Mouse (Mus musculus) layer of hippocampus, adult 9-10 months (tissue): ENCODE results near the gene Gm45713.
"Not testable (repeated sequence)": the region's sequence is repeated elsewhere in the genome, so short reads cannot be mapped to it uniquely, and the experiment has no call there.

Source experiments
- DNase-seq: peaks from one replicate; pipeline ENCODE4 v3.0.0; 2022; ENCODE audit warnings: low spot score

The Gm45713 gene

GRCm38 (mm10) chr7:45141914-45142313 is 5.9 kb upstream of the Gm45713 start:
- no peak for DNase-seq

GRCm38 (mm10) chr7:45141319-45141718 is 5.3 kb upstream of the Gm45713 start:
- DNase-seq: no peak

- no peak for DNase-seq
Observed at GRCm38 (mm10) chr7:45139904-45140723, 4.1 kb upstream of the Gm45713 start.

GRCm38 (mm10) chr7:45138403-45138802 is 2.4 kb upstream of the Gm45713 start:
- no peak for DNase-seq

- DNase-seq: no peak
Observed at GRCm38 (mm10) chr7:45137171-45138006, 1.4 kb upstream of the Gm45713 start.

GRCm38 (mm10) chr7:45135370-45135769 is 661 bp downstream of the Gm45713 start:
- no peak for DNase-seq

- DNase-seq: no peak
Observed at GRCm38 (mm10) chr7:45134544-45135026, 1.4 kb downstream of the Gm45713 start.

- DNase-seq: no peak
Observed at GRCm38 (mm10) chr7:45133446-45134159, 2.4 kb downstream of the Gm45713 start.

GRCm38 (mm10) chr7:45131850-45132249 is 4.2 kb downstream of the Gm45713 start:
- no peak for DNase-seq

GRCm38 (mm10) chr7:45129776-45130512 is 6.1 kb downstream of the Gm45713 start:
- DNase-seq: no peak

GRCm38 (mm10) chr7:45129318-45129717 is 6.7 kb downstream of the Gm45713 start:
- no peak for DNase-seq

GRCm38 (mm10) chr7:45128624-45129246 is 7.3 kb downstream of the Gm45713 start, which contains the start of gene Rpl13a:
TSS of gene Rpl13a (minus strand) at chr7:45128761.
- peak; percentile 98 for DNase-seq

GRCm38 (mm10) chr7:45127700-45128224 is 8.3 kb downstream of the Gm45713 start:
- no peak for DNase-seq

GRCm38 (mm10) chr7:45126844-45127699 is 9.0 kb downstream of the Gm45713 start:
- no peak for DNase-seq

GRCm38 (mm10) chr7:45126147-45126843 is 9.7 kb downstream of the Gm45713 start:
- no peak for DNase-seq

GRCm38 (mm10) chr7:45125649-45126048 is 10.4 kb downstream of the Gm45713 start:
- DNase-seq: not testable (repeated sequence)

- DNase-seq: no peak
Observed at GRCm38 (mm10) chr7:45125144-45125600, 10.9 kb downstream of the Gm45713 start.

GRCm38 (mm10) chr7:45124224-45125143 is 11.5 kb downstream of the Gm45713 start, which contains the start of gene Rps11:
TSS of gene Rps11 (minus strand) at chr7:45124439.
- peak; percentile 95 for DNase-seq
